Mouse (Mus musculus) lung, embryonic 16.5 days (tissue): ENCODE measurements around the gene Exoc3l2. TPM values are rescaled to one million over a fixed set of nuclear protein-coding genes. Genes with fewer than 3 reads are reported as not detected.

Experiments
- ATAC-seq: fragments of 200-750 bp; cut with Nextera tagmentation; 2 replicates; pipeline ENCODE4 v1.8.0; 2017; ENCODE audit warnings: low read depth, mild to moderate bottlenecking, moderate library complexity
- H3K27ac ChIP-seq: fragments of 300-500 bp; sonication (generic); 2 replicates; pipeline ENCODE4 v1.5.1; 2014; ENCODE audit warnings: mild to moderate bottlenecking, control low read depth, low read length
- H3K27me3 ChIP-seq: fragments of 300-500 bp; sonication (generic); 2 replicates; pipeline ENCODE4 v1.6.1; 2014; ENCODE audit warnings: low read depth, low read length, mixed read lengths; ENCODE audit not compliant: control insufficient read depth, insufficient read depth
- H3K36me3 ChIP-seq: fragments of 300-500 bp; sonication (generic); 2 replicates; pipeline ENCODE4 v1.6.1; 2014; ENCODE audit warnings: low read length; ENCODE audit not compliant: control insufficient read depth, insufficient read depth
- H3K4me1 ChIP-seq: fragments of 300-500 bp; sonication (generic); replicated peaks from 2 replicates; pipeline ENCODE4 v1.6.1; 2014; ENCODE audit warnings: low read length, mixed read lengths; ENCODE audit not compliant: control insufficient read depth, insufficient read depth
- H3K4me2 ChIP-seq: fragments of 300-500 bp; sonication (generic); 2 replicates; pipeline ENCODE4 v1.6.1; 2014; ENCODE audit warnings: low read depth, low read length, control low read depth
- H3K4me3 ChIP-seq: fragments of 300-500 bp; sonication (generic); 2 replicates; pipeline ENCODE4 v1.5.1; 2014; ENCODE audit warnings: mild to moderate bottlenecking, low read length, control low read depth
- H3K9ac ChIP-seq: fragments of 300-500 bp; sonication (generic); 2 replicates; pipeline ENCODE4 v1.6.1; 2014; ENCODE audit warnings: low read length, control low read depth
- H3K9me3 ChIP-seq: fragments of 300-500 bp; sonication (generic); 2 replicates; pipeline ENCODE4 v1.6.1; 2016; ENCODE audit warnings: low read length; ENCODE audit not compliant: control insufficient read depth
- WGBS: fragments of 180-500 bp; shearing (Covaris S2); extraction: QIAGEN DNeasy Blood & Tissue Kit; methylation state at CpG from one replicate; pipeline ENCODE4 v1.1.7; 2014; 5-methylcytosine and 5-hydroxymethylcytosine counted together
- polyA plus RNA-seq: library from polyadenylated mRNA; unstranded; fragments of >200 nt; fragmentation: Nextera tagmentation; extraction: Ambion mirVana; gene quantifications from 2 replicates; pipeline ENCODE4 v1.2.1, GENCODE M21; 2015

The Exoc3l2 gene
- polyA plus RNA-seq, 1 experiment from 2014 or later = 0.72 TPM

DNA sequence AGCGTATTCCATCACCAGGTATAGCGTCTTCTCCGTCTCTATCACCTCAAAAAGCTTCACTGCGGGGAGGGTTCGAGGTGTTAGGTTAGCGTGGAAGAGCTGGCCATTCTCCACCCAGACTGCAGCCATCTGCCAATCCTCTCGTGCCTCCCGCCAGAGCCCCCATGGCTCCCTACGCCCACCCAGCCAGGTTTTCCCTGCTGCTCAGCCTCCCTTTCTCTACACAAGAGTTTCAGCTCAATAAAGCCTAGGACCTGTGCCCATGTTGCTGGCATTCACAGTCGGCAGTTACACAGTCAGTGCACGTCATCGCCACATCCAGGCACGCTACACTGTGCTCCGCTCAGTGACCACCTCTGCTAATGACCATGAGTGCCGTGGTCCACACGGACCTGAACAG, 15.4 kb upstream of the Exoc3l2 start:
- peaks cover 34% of the 10 kb centered on the region for H3K36me3 ChIP-seq
- ATAC-seq = no peak
- H3K27ac ChIP-seq = no peak overlapping the region
- WGBS = 89% methylated on average over 16 of the region's 16 CpGs
- H3K4me2 ChIP-seq = no peak overlapping the region
- no peak overlapping the region for H3K4me3 ChIP-seq
- no peaks in the 10 kb centered on the region for H3K27me3 ChIP-seq
- no peaks in the 10 kb centered on the region for H3K4me1 ChIP-seq
- H3K9ac ChIP-seq = no peak overlapping the region
- no peaks in the 10 kb centered on the region for H3K9me3 ChIP-seq

DNA sequence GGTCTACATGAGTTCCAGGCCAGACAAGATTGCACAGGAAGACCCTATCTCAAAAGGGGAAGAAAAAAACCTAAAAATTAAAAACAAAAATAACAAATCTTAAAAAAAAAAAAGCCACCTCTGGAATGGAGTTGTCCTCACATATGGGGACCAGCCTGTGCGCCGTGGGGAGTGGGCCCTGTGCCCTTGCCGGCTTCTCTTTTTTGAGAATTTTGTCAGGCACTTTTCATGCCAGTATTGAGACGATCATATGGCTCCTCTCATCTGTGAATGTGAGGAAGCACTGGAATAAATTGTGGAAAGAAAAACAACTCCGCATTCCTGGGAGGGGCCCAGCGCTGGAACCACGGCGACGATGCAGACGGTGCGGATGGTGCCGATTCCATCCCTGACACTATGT, 14.0 kb upstream of the Exoc3l2 start:
- Histone ChIP-seq H3K9me3 (no peaks in the 10 kb centered on the region), H3K9ac (no peak overlapping the region), H3K27ac (no peak overlapping the region), H3K36me3 (peaks cover 31% of the 10 kb centered on the region), H3K4me2 (no peak overlapping the region), H3K27me3 (no peaks in the 10 kb centered on the region), H3K4me1 (no peaks in the 10 kb centered on the region), H3K4me3 (no peak overlapping the region)
- 75% methylated on average over 12 of the region's 12 CpGs for WGBS
- no peak for ATAC-seq

GRCm38 (mm10) chr7:19455186-19455585, 7.9 kb upstream of the Exoc3l2 start:
- WGBS = 95% methylated on average over 3 of the region's 4 CpGs
- H3K4me3 ChIP-seq = no peak overlapping the region
- H3K27me3 ChIP-seq = no peaks in the 10 kb centered on the region
- ATAC-seq = no peak
- H3K27ac ChIP-seq = no peak overlapping the region
- H3K36me3 ChIP-seq = peaks cover 9% of the 10 kb centered on the region; the same call in 1 of the 2 replicates
- peaks cover 18% of the 10 kb centered on the region for H3K4me1 ChIP-seq
- no peaks in the 10 kb centered on the region for H3K9me3 ChIP-seq
- no peak overlapping the region for H3K9ac ChIP-seq
- no peak overlapping the region for H3K4me2 ChIP-seq

- Histone ChIP-seq H3K36me3 (peaks cover 7% of the 10 kb centered on the region; the same call in 1 of the 2 replicates), H3K4me3 (no peak overlapping the region), H3K4me1 (peaks cover 18% of the 10 kb centered on the region), H3K4me2 (no peak overlapping the region), H3K27ac (no peak overlapping the region), H3K27me3 (no peaks in the 10 kb centered on the region), H3K9me3 (no peaks in the 10 kb centered on the region), H3K9ac (no peak overlapping the region)
- WGBS = 57% methylated on average over 11 of the region's 11 CpGs
- ATAC-seq = no peak
Measured at GRCm38 (mm10) chr7:19455819-19456495, 7.2 kb upstream of the Exoc3l2 start.

GRCm38 (mm10) chr7:19456628-19457027, 6.5 kb upstream of the Exoc3l2 start:
- Histone ChIP-seq H3K9me3 (no peaks in the 10 kb centered on the region), H3K27me3 (no peaks in the 10 kb centered on the region), H3K27ac (no peak overlapping the region), H3K4me2 (peak overlapping the region; percentile 89), H3K9ac (no peak overlapping the region), H3K4me1 (peaks cover 18% of the 10 kb centered on the region), H3K4me3 (no peak overlapping the region), H3K36me3 (0 out of 2 replicates have a peak, but pooled peaks cover under 1% of the 10 kb centered on the region)
- WGBS = 89% methylated on average over 7 of the region's 7 CpGs
- ATAC-seq = no peak

- Histone ChIP-seq H3K36me3 (no peaks in the 10 kb centered on the region), H3K27ac (peak overlapping the region; percentile 70), H3K4me1 (peaks cover 18% of the 10 kb centered on the region), H3K9ac (peak overlapping the region; percentile 90), H3K9me3 (no peaks in the 10 kb centered on the region), H3K27me3 (no peaks in the 10 kb centered on the region), H3K4me2 (peak overlapping the region; percentile 89), H3K4me3 (peak overlapping the region; percentile 93)
- WGBS = 4% methylated on average over 14 of the region's 14 CpGs
- ATAC-seq = peak; percentile 1
Measured at GRCm38 (mm10) chr7:19457414-19458071, 5.6 kb upstream of the Exoc3l2 start.

GRCm38 (mm10) chr7:19458072-19458486, 5.1 kb upstream of the Exoc3l2 start:
- H3K9me3 ChIP-seq = no peaks in the 10 kb centered on the region
- under 1% methylated on average over 29 of the region's 31 CpGs for WGBS
- H3K4me3 ChIP-seq = peak overlapping the region; percentile 93
- no peaks in the 10 kb centered on the region for H3K36me3 ChIP-seq
- ATAC-seq = peak; percentile 82
- peak overlapping the region; percentile 70 for H3K27ac ChIP-seq
- no peaks in the 10 kb centered on the region for H3K27me3 ChIP-seq
- peaks cover 18% of the 10 kb centered on the region for H3K4me1 ChIP-seq
- peak overlapping the region; percentile 90 for H3K9ac ChIP-seq
- H3K4me2 ChIP-seq = peak overlapping the region; percentile 89

DNA sequence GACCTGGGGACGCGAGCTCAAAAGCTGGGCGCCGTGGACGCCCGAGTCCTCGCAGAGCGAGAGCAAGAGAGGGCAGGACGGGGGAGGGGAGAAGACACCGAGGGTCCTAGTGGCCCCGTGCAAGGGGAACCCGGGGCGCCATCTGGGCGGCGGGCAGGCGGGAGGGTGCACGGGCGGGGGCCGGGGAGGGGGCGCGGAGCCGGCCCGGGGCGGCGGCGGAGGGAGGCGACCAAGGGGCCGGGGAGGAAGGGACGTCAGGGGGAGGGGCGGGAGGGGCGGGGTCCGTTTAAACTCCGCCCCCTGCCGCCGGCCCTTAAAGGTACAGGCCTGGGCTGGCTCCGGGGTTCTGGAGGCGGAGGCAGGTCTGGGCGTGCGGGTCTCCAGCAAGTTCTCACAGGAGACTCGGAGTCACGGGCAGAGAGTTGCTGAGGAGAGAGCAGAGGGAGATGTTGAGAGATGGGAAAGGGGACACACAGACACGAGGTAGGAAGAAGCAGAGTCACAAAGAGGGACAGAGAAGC, 4.5 kb upstream of the Exoc3l2 start, which contains the start of gene Mark4:
Mark4 (minus strand) TSS at position 231 of the 521 bp plus-strand sequence.
- H3K27me3 ChIP-seq = no peaks in the 10 kb centered on the region
- ATAC-seq = peak; percentile 91
- peak within 1 kb of the TSS; percentile 89 for H3K4me2 ChIP-seq
- H3K27ac ChIP-seq = peak within 1 kb of the TSS; percentile 70
- H3K36me3 ChIP-seq = no peaks in the 10 kb centered on the region
- H3K9ac ChIP-seq = peak within 1 kb of the TSS; percentile 90
- H3K4me1 ChIP-seq = peaks cover 18% of the 10 kb centered on the region
- WGBS = 1% methylated on average over 23 of the region's 42 CpGs
- H3K9me3 ChIP-seq = no peaks in the 10 kb centered on the region
- peak within 1 kb of the TSS; percentile 93 for H3K4me3 ChIP-seq

DNA sequence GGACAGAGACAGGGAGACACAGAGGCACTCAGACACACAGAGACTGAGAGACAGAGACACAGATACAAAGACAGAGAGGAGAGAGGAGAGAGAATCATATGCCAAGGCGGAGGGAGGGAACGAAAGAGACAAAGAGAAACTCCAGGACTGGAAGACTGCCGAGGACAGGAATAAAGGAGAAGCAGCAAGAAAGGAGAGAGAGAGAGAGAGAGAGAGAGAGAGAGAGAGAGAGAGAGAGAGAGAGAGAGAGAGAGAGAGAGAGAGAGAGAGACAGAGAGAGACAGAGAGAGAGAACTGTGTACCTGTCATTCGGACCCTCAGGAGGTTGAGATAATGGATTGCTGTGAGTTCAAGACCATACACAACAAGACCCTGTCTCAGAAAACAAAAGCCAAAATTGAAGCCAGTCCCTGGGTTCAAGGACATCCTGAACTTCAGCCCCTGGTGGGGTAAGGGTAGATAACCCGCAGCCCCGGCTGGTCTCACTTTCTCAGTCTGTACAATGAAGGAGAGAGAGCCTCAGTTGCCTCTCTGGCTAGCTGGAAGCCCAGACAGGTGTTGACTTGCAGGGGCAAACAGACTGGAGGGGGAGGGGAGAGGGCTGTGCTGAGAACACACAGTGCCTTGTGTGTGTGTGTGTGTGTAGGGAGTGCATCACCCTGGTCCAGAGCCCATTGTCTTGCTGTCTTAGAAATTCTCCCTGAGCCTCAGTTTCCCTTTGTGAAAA, 3.8 kb upstream of the Exoc3l2 start:
- Histone ChIP-seq H3K9me3 (no peaks in the 10 kb centered on the region), H3K4me3 (peak overlapping the region; percentile 93), H3K27ac (no peak overlapping the region), H3K4me1 (peaks cover 19% of the 10 kb centered on the region), H3K36me3 (no peaks in the 10 kb centered on the region), H3K4me2 (peak overlapping the region; percentile 89), H3K9ac (peak overlapping the region; percentile 90), H3K27me3 (no peaks in the 10 kb centered on the region)
- WGBS = 17% methylated on average over 6 of the region's 6 CpGs
- no peak for ATAC-seq
